Mouse (Mus musculus) MEL (cell line): ENCODE measurements around the gene Acyp1. TPM values are rescaled to one million over a fixed set of nuclear protein-coding genes. Genes with fewer than 3 reads are reported as not detected.

Source experiments
- DNase-seq: peaks from one replicate; pipeline ENCODE4 v3.0.0; 2011; ENCODE audit warnings: low read depth, low spot score
- H3K27ac ChIP-seq: 2 replicates; pipeline ENCODE4 v1.5.1; 2012; ENCODE audit warnings: low read depth, mild to moderate bottlenecking, control low read depth, low read length, moderate library complexity; ENCODE audit not compliant: control insufficient read depth
- H3K27me3 ChIP-seq, 2 experiments: fragments of 150-350 bp in 1 of 2; sonication (generic) in 1 of 2; 2 replicates each; pipeline ENCODE4 v1.6.1; 2012; ENCODE audit warnings: low read length in 2 of 2, mild to moderate bottlenecking in 2 of 2, improper control_type of control experiment in 1 of 2, moderate library complexity in 1 of 2; ENCODE audit not compliant: insufficient read depth in 2 of 2, control insufficient read depth in 1 of 2
- H3K36me3 ChIP-seq, 2 experiments: 2 replicates each; pipeline ENCODE4 v1.6.1; 2012 to 2014; ENCODE audit warnings: low read length in 2 of 2, improper control_type of control experiment in 1 of 2, inconsistent platforms in 1 of 2, mild to moderate bottlenecking in 1 of 2; ENCODE audit not compliant: insufficient read depth in 2 of 2, control insufficient read depth in 1 of 2
- H3K4me1 ChIP-seq, 2 experiments: fragments of 150-350 bp in 1 of 2; sonication (generic) in 1 of 2; 2 replicates each; pipeline ENCODE4 v1.6.1; 2012; ENCODE audit warnings: low read length in 2 of 2, improper control_type of control experiment in 1 of 2, mild to moderate bottlenecking in 1 of 2; ENCODE audit not compliant: insufficient read depth in 2 of 2, control insufficient read depth in 1 of 2
- H3K4me3 ChIP-seq, 2 experiments: fragments of 150-350 bp in 1 of 2; sonication (generic) in 1 of 2; 2 replicates each; pipeline ENCODE4 v1.5.1; 2012; ENCODE audit warnings: low read depth in 2 of 2, low read length in 2 of 2, mild to moderate bottlenecking in 2 of 2, moderate library complexity in 2 of 2, control low read depth in 1 of 2, improper control_type of control experiment in 1 of 2; ENCODE audit not compliant: control insufficient read depth in 1 of 2, insufficient read depth in 1 of 2
- H3K79me2 ChIP-seq: 2 replicates; pipeline ENCODE4 v1.6.1; 2012; ENCODE audit warnings: mild to moderate bottlenecking, low read length, moderate library complexity; ENCODE audit not compliant: control insufficient read depth, poor library complexity, insufficient read depth
- H3K9ac ChIP-seq: 2 replicates; pipeline ENCODE4 v1.6.1; 2012; ENCODE audit warnings: low read depth, mild to moderate bottlenecking, control low read depth, low read length, moderate library complexity; ENCODE audit not compliant: control insufficient read depth, poor library complexity, severe bottlenecking
- H3K9me3 ChIP-seq: fragments of 150-350 bp; sonication (generic); replicated peaks from 2 replicates; pipeline ENCODE4 v1.6.1; 2012; ENCODE audit warnings: mild to moderate bottlenecking, low read length, improper control_type of control experiment, moderate library complexity; ENCODE audit not compliant: insufficient read depth
- BHLHE40 ChIP-seq: IDR thresholded peaks from 2 replicates; pipeline ENCODE4 v1.6.1; 2012; ENCODE audit warnings: low read depth, mild to moderate bottlenecking, inconsistent platforms, low read length, improper control_type of control experiment, borderline replicate concordance
- CHD1 ChIP-seq: IDR thresholded peaks from 2 replicates; pipeline ENCODE4 v1.6.1; 2012; ENCODE audit warnings: low read depth, mild to moderate bottlenecking, inconsistent platforms, low read length, improper control_type of control experiment
- CHD2 ChIP-seq: IDR thresholded peaks from 2 replicates; pipeline ENCODE4 v1.6.1; 2011; ENCODE audit warnings: low read length, improper control_type of control experiment
- E2F4 ChIP-seq: IDR thresholded peaks from 2 replicates; pipeline ENCODE4 v1.6.1; 2011; ENCODE audit warnings: low read depth, low read length, improper control_type of control experiment, borderline replicate concordance
- GATA1 ChIP-seq: IDR thresholded peaks from 2 replicates; pipeline ENCODE4 v1.6.1; 2011; ENCODE audit warnings: low read depth, low read length, improper control_type of control experiment
- HCFC1 ChIP-seq: IDR thresholded peaks from 2 replicates; pipeline ENCODE4 v1.6.1; 2012; ENCODE audit warnings: low read depth, mild to moderate bottlenecking, inconsistent platforms, low read length, improper control_type of control experiment, moderate library complexity
- MAX ChIP-seq: IDR thresholded peaks from 2 replicates; pipeline ENCODE4 v1.6.1; 2011; ENCODE audit warnings: low read length, improper control_type of control experiment
- MAZ ChIP-seq: IDR thresholded peaks from 2 replicates; pipeline ENCODE4 v1.6.1; 2012; ENCODE audit warnings: low read depth, mild to moderate bottlenecking, inconsistent platforms, low read length, improper control_type of control experiment
- MEF2A ChIP-seq: IDR thresholded peaks from 2 replicates; pipeline ENCODE4 v1.6.1; 2014; ENCODE audit warnings: low read depth, mild to moderate bottlenecking, inconsistent platforms, low read length, improper control_type of control experiment; ENCODE audit not compliant: poor library complexity, insufficient replicate concordance, severe bottlenecking; ENCODE audit errors: extremely low read depth
- MXI1 ChIP-seq: IDR thresholded peaks from 2 replicates; pipeline ENCODE4 v1.6.1; 2011; ENCODE audit warnings: mild to moderate bottlenecking, low read depth, low read length, improper control_type of control experiment
- POLR2AphosphoS5 ChIP-seq: IDR thresholded peaks from 2 replicates; pipeline ENCODE4 v1.6.1; 2012; ENCODE audit warnings: low read depth, borderline replicate concordance, mild to moderate bottlenecking, inconsistent platforms, low read length, moderate library complexity, mixed read lengths
- RCOR1 ChIP-seq: IDR thresholded peaks from 2 replicates; pipeline ENCODE4 v1.6.1; 2012; ENCODE audit warnings: low read depth, mild to moderate bottlenecking, inconsistent platforms, low read length, improper control_type of control experiment
- SIN3A ChIP-seq: IDR thresholded peaks from 2 replicates; pipeline ENCODE4 v1.6.1; 2012; ENCODE audit warnings: low read length, improper control_type of control experiment, inconsistent platforms
- TAL1 ChIP-seq: IDR thresholded peaks from 2 replicates; pipeline ENCODE4 v1.6.1; 2012; ENCODE audit warnings: mild to moderate bottlenecking, inconsistent platforms, low read length, moderate library complexity, mixed read lengths
- TCF12 ChIP-seq: IDR thresholded peaks from 2 replicates; pipeline ENCODE4 v1.6.1; 2014; ENCODE audit warnings: low read depth, mild to moderate bottlenecking, inconsistent platforms, low read length, improper control_type of control experiment, moderate library complexity
- UBTF ChIP-seq: IDR thresholded peaks from 2 replicates; pipeline ENCODE4 v1.6.1; 2012; ENCODE audit warnings: low read depth, mild to moderate bottlenecking, inconsistent platforms, low read length, improper control_type of control experiment, moderate library complexity, borderline replicate concordance; ENCODE audit not compliant: insufficient read depth
- ZC3H11A ChIP-seq: IDR thresholded peaks from 2 replicates; pipeline ENCODE4 v1.6.1; 2012; ENCODE audit warnings: low read depth, mild to moderate bottlenecking, inconsistent platforms, low read length, improper control_type of control experiment
- ZMIZ1 ChIP-seq: IDR thresholded peaks from 2 replicates; pipeline ENCODE4 v1.6.1; 2012; ENCODE audit warnings: low read depth, mild to moderate bottlenecking, inconsistent platforms, low read length, improper control_type of control experiment, moderate library complexity
- polyA plus RNA-seq, 2 experiments: library from polyadenylated mRNA; stranded (reverse) in 1 of 2; unstranded in 1 of 2; fragments of >175 nt in 1 of 2; fragments of >200 nt in 1 of 2; gene quantifications; 2 replicates each; pipeline versions ENCODE4 v1.2.1 to v1.2.4; 2012; ENCODE audit warnings: low replicate concordance in 2 of 2, low read depth in 1 of 2; ENCODE audit not compliant: insufficient read length in 2 of 2, insufficient read depth in 1 of 2, missing spikeins in 1 of 2
- total RNA-seq: library from RNA; depleted of rRNA; stranded (reverse); fragments of 300-350 nt; gene quantifications from 2 replicates; pipeline ENCODE4 v1.2.3, GENCODE M21; 2012

Gene Acyp1
- total and polyA plus RNA-seq, 3 experiments, result 47.4 to 54.5 TPM; not detected in 1

- TF ChIP-seq MAX (no peak), MXI1 (peak; percentile 59), UBTF (no peak), SIN3A (peak; percentile 72), ZMIZ1 (0 out of 2 replicates have a peak, but pooled peaks have one; percentile 4), TCF12 (0 out of 2 replicates have a peak, but pooled peaks have one; percentile 44), GATA1 (peak; percentile 62; the same call in 1 of the 2 replicates), CHD2 (no peak), MEF2A (0 out of 2 replicates have a peak, but pooled peaks have one; percentile 53), RCOR1 (no peak), E2F4 (no peak), CHD1 (no peak), HCFC1 (no peak)
- TF ChIP-seq, all 39 proteins: peak for 13
These were observed 49.5 kb upstream of the Acyp1 start (continued) for GRCm38 (mm10) chr12:85337567-85338311.

DNA sequence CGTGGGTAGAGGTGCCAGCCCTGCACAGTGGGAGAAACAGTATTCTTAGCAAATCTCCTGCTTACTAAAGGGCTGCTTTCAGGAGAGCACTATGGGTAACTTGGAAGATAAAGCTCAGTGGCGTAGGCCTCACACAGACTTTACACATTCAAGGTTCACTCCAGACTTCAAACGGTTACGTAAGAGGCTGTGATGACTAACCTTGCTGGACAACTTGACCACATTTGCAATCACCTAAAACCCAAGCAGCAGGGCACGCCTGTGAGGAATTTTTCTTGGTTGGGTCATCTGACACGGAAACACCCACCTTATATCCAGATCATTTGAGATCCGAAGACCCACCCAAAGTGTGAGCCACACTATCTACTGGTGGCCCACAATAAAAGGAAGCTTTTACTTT lies 41.9 kb upstream of the Acyp1 start:
- H3K27ac ChIP-seq, result no peak overlapping the region
- H3K4me3 ChIP-seq, result no peak overlapping the region
- no peaks in the 10 kb centered on the region for H3K27me3 ChIP-seq
- no peak overlapping the region for H3K9ac ChIP-seq
- no peaks in the 10 kb centered on the region for H3K9me3 ChIP-seq
- no peak for TF ChIP-seq MAX
- no peak for TF ChIP-seq CHD1
- no peak for TF ChIP-seq CHD2
- no peak for TF ChIP-seq ZC3H11A
- TF ChIP-seq BHLHE40, result no peak
- TF ChIP-seq POLR2AphosphoS5, result no peak
- TF ChIP-seq MXI1, result no peak
- TF ChIP-seq ZMIZ1, result no peak
- TF ChIP-seq TAL1, result no peak
- TF ChIP-seq MAZ, result no peak
- TF ChIP-seq, all 39 proteins: peak for 0
- Histone ChIP-seq H3K36me3 (peaks cover 0 to 18% of the 10 kb centered on the region in 2 experiments; a peak in 2 of 4 replicates), H3K79me2 (no peaks in the 10 kb centered on the region), H3K4me1 (no peaks in the 10 kb centered on the region)
- no peak for DNase-seq
